Mouse (Mus musculus) CD4-positive, CD25-positive, alpha-beta regulatory T cell, adult 2 months (primary cell): ENCODE data around the gene Gm49358.
A peak's percentile ranks its signal among the peaks of the same experiment; 100 is the strongest.

ENCODE experiments used
- DNase-seq: peaks from one replicate; pipeline ENCODE4 v3.0.0-alpha.2; 2012; ENCODE audit warnings: low read depth, low spot score

The Gm49358 gene

DNA sequence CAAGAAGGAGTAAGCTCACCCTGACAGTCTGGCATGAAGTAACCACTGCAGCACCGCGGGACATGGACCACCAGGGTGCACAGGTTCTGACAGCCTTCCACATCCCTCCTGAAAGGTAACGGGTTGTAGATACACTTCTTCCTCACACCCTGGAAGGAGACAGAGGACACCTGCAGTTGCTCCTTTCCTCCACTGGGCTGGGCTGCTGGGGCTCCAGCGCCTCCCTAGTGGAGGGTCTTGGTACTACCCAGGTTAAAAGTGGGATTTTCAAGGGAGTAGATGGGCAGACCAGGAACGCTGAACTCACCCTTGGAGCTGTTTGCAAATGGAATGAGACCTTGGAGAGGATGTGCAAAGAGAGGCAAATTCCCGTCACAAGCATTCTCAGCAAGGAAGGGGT, 99.7 kb downstream of the Gm49358 start:
- peak; percentile 15 for DNase-seq

DNA sequence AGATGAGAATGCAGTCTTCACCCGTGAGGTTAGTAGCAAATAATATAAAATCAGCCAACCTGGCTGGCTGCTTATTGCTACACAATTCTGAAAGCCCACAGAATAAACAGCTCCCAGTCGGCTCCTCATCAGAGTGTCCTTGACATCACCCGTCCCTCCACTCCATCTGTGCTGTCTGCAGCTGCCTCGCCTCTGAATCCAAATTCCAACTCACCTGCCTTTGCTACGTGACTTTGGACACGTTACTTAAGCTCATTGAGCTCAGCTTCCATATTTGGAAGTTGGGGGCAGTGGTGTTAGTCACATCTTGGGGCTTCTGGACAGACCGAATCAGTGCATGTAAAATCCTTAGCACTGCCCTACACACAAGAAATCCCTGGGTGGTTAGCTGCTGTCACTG, 108.3 kb downstream of the Gm49358 start:
- DNase-seq = no peak

DNA sequence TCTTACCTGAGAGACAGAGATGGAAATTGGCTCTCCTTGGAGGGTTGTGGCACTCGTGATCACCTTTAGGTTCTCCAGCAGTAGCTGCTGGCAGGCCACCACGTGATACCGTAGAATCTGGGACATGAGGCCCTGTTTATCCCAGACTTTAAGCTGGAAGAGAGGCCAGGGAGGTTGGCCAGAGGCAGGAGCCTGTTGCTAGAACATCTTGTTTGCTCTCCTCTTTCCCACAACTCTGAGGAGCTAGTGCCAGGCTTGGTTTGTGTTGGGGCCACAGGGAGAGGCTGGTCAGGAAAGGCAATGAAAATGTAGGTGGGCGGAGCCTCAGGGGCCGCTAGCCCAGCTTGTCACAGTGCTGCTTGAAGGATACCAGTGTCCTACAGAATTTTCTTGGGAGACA, 108.8 kb downstream of the Gm49358 start:
- no peak for DNase-seq

DNA sequence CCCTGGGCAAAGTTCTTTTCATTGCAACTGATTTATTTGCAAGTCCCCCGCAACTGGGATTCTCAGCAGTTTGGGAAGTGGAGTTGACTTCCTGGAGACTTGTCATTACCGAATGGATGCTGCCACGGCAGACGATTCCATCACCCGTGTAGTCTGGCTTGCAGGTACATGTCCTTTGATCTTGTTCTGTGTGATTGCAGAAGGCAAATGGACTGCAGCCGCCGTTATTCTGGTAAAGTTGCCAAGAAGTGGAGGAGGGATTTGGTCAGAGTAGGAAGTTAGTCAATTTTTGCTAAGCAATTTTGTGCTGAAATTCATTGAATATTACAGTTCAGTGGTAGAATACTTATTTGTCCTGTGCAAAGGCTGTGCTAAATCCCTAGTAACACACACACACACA, 114.9 kb downstream of the Gm49358 start:
- DNase-seq = no peak

DNA sequence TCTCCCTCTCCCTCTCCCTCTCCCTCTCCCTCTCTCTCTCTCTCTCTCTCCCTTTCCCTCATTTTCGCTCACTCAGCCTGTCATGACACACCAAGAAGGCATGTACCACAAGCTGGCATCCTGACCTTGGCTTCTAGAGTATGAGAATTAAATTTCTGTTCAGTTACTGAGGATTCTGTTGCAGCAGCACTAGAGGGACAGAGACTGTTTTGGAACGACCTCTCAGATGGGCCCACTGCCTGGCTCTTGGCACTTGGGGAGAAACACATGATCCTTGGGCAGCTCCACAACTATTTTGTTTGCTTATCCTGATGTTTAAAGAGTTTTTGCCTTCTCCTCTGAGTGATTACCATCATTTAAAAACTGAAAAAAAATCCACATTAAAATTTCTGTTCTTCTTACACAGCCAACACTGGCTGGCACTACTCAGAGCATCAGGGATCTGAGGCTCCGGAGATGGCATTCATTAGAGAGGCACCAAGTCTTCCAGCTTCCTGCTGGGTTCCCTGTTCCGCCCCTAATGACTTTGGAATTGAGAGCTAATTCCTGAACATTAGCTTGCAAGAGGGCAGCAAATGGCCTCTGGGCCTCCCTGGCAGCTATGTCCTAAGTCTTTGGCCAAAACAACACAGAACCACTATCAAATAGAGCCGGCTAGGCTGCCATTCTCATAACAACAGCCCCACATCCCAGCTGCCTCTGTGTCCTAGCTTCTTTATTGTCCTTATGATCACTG, 116.5 kb downstream of the Gm49358 start:
- no peak for DNase-seq

DNA sequence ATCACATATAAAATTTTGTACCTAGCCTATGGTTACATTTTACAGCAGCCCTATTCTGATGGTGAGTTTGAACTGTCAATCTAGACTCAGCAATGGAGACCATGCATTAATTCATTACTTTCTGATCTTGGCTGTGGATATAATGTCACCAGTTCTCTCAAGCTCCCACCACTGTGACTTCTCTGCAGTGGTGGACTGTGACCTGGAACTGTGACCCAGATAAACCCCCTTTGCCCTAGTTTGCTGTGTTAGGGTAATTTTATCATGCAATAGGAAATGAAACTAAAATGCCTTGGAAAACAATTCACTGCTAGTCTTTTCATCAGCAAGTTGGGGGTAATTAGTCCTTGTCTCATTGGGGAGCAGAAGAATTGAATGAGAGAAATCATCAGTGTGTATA, 117.7 kb downstream of the Gm49358 start:
- DNase-seq = no peak
